Mouse (Mus musculus): ENCODE measurements at regions not wholly inside any gene's neighbourhood (a gene's known extent, or its start where the extent isn't known, plus 50 kb on each side); places are given as distances from the start of the nearest gene placed in this dataset.

- TF ChIP-seq CTCF (IDR thresholded peaks at IDR 0.05; ENCODE audit: low read depth, low read length) (no peak), GATA1 (IDR thresholded peaks at IDR 0.05; ENCODE audit: borderline replicate concordance, low read length) (no peak), POLR2AphosphoS5 (IDR thresholded peaks at IDR 0.05; ENCODE audit: insufficient replicate concordance, low read depth, low read length) (no peak)
Observed at GRCm38 (mm10) chr12:117447223-117447622, 69.1 kb upstream of the Rapgef5 start.
